Mouse (Mus musculus) kidney, embryonic 14.5 days (tissue): ENCODE results near the gene Ado. TPM values are rescaled to one million over a fixed set of nuclear protein-coding genes. Genes with fewer than 3 reads are reported as not detected.

ENCODE experiments used
- ATAC-seq: fragments of 200-750 bp; cut with Nextera tagmentation; 2 replicates; pipeline ENCODE4 v1.8.0; 2017; ENCODE audit warnings: moderate number of reproducible peaks, mild to moderate bottlenecking, moderate TSS enrichment, moderate library complexity; ENCODE audit not compliant: low FRiP score, low TSS enrichment
- H3K27ac ChIP-seq: fragments of 300-500 bp; sonication (generic); 2 replicates; pipeline ENCODE4 v1.5.1; 2014; ENCODE audit warnings: low read depth, mild to moderate bottlenecking, low read length, moderate library complexity, mixed read lengths
- H3K27me3 ChIP-seq: fragments of 300-500 bp; sonication (generic); 2 replicates; pipeline ENCODE4 v1.6.1; 2014; ENCODE audit warnings: mild to moderate bottlenecking, low read length; ENCODE audit not compliant: control insufficient read depth, insufficient read depth
- H3K36me3 ChIP-seq: fragments of 300-500 bp; sonication (generic); 2 replicates; pipeline ENCODE4 v1.6.1; 2014; ENCODE audit warnings: low read length, mixed read lengths; ENCODE audit not compliant: control insufficient read depth, insufficient read depth
- H3K4me1 ChIP-seq: fragments of 300-500 bp; sonication (generic); 2 replicates; pipeline ENCODE4 v1.6.1; 2014; ENCODE audit warnings: low read length, mixed read lengths; ENCODE audit not compliant: control insufficient read depth, insufficient read depth
- H3K4me2 ChIP-seq: fragments of 300-500 bp; sonication (generic); replicated peaks from 2 replicates; pipeline ENCODE4 v1.6.1; 2014; ENCODE audit warnings: low read depth, mild to moderate bottlenecking, low read length
- H3K4me3 ChIP-seq: fragments of 300-500 bp; sonication (generic); 2 replicates; pipeline ENCODE4 v1.5.1; 2014; ENCODE audit warnings: mild to moderate bottlenecking, low read length
- H3K9ac ChIP-seq: fragments of 300-500 bp; sonication (generic); 2 replicates; pipeline ENCODE4 v1.6.1; 2014; ENCODE audit warnings: low read depth, mild to moderate bottlenecking, low read length, moderate library complexity
- H3K9me3 ChIP-seq: fragments of 300-500 bp; sonication (generic); 2 replicates; pipeline ENCODE4 v1.6.1; 2016; ENCODE audit warnings: low read length; ENCODE audit not compliant: control insufficient read depth
- WGBS: fragments of 180-500 bp; shearing (Covaris S2); extraction: QIAGEN DNeasy Blood & Tissue Kit; methylation state at CpG from one replicate; pipeline ENCODE4 v1.1.7; 2014; 5-methylcytosine and 5-hydroxymethylcytosine counted together
- polyA plus RNA-seq: library from polyadenylated mRNA; unstranded; fragments of >200 nt; fragmentation: Nextera tagmentation; extraction: Ambion mirVana; gene quantifications from 2 replicates; pipeline ENCODE4 v1.2.1, GENCODE M21; 2014

Ado gene
- polyA plus RNA-seq, 1 experiment from 2014 or later = 82.1 TPM

DNA sequence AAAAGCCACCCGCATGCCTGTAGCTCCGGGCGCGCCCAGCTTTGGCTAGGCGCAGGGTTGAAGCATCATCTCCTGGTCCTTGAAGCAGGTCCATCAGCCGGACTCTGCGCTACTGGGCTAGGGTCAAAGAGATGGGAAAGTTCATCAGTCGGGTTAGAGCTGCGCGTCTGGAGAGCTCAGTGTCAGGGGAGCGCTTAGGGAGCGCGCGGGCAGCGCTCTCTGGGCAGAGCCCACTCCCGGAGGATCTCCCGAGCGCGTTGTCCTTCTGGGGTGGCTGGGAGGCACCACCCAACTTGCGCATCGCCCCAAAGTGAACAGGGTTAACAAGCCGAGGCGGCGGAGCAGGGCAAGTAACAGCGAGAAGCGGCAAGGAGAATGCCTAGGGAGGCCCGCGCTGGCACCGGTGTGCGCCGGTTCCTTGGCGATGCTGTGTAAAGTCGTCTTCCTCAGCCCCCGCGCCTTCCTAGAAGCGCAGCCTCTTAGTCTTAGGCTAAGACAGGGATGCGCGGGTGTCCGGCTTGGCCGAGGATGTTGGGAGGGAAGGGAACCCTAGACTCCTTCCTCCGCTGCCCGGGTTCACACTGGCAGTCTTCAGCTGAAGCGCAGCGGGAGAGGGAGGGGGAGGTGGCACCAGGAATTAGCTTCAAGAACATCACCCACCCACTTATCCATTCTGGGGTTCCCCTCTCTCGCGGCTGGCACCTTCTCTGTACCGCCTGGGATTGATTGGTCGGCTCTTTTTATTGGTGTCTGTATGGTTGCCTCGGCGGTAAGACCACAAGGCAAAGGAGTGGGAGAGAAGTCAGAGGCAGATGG, 10.0 kb downstream of the Ado start:
- WGBS = under 1% methylated on average over 50 of the region's 50 CpGs
- H3K4me2 ChIP-seq = peak overlapping the region; percentile 95
- peaks cover 18% of the 10 kb centered on the region for H3K4me1 ChIP-seq
- no peak overlapping the region for H3K9ac ChIP-seq
- no peak overlapping the region for H3K27ac ChIP-seq
- no peaks in the 10 kb centered on the region for H3K36me3 ChIP-seq
- H3K27me3 ChIP-seq = peaks cover 61% of the 10 kb centered on the region
- H3K9me3 ChIP-seq = no peaks in the 10 kb centered on the region
- H3K4me3 ChIP-seq = peak overlapping the region; percentile 62
- ATAC-seq = no peak

- no peak overlapping the region for H3K9ac ChIP-seq
- H3K27ac ChIP-seq = no peak overlapping the region
- H3K4me3 ChIP-seq = peak overlapping the region; percentile 62
- no peak for ATAC-seq
- H3K4me1 ChIP-seq = peaks cover 18% of the 10 kb centered on the region
- H3K27me3 ChIP-seq = peaks cover 68% of the 10 kb centered on the region
- WGBS = under 1% methylated on average over 19 of the region's 19 CpGs
- no peaks in the 10 kb centered on the region for H3K36me3 ChIP-seq
- peak overlapping the region; percentile 95 for H3K4me2 ChIP-seq
- no peaks in the 10 kb centered on the region for H3K9me3 ChIP-seq
These were observed 10.6 kb downstream of the Ado start for GRCm38 (mm10) chr10:67538106-67538505.

DNA sequence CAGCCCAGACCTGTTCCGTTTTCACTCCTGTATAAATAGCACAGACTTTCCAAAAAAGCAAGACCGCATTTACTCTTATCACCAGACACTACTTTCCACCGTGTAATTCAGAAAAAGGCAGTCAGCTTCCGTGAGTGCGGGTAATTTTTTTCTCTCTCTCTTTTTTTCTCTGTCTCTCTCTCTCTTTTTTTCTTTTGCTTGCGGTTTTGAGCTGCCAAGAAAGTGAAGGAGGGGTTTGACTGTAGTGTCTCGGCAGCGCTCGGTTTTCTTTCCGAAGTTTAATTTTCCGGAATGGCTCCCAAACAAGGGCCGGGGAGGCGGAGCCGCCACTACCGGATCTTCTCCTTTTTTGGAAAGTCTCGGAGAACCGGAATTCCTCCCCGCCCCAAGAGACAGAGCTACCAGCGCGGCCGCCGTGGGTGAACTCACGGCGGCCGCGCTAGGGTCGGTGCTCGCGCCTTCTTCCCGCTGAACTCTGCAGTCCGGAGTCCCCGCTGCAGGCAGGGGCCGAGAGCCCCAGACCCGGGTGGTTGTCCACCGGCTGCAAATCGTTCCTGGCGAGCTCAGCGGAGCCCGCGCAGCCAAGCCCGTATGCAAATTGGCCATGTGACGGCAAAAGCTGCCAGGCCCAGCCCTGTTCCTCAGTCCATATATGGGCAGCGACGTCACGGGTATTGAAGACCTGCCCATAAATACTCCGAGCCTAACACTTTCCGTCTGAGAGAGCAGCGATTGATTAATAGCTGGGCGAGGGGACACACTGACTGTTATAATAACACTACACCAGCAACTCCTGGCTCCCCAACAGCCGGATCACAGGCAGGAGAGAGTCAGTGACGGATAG, 11.4 kb downstream of the Ado start:
- Histone ChIP-seq H3K36me3 (no peaks in the 10 kb centered on the region), H3K27ac (0 out of 2 replicates have a peak overlapping the region, but pooled peaks have one; percentile 59), H3K4me2 (peak overlapping the region; percentile 95), H3K9ac (peak overlapping the region; percentile 60), H3K4me3 (peak overlapping the region; percentile 62), H3K9me3 (no peaks in the 10 kb centered on the region), H3K4me1 (peaks cover 18% of the 10 kb centered on the region), H3K27me3 (peaks cover 69% of the 10 kb centered on the region)
- under 1% methylated on average over 51 of the region's 51 CpGs for WGBS
- peak; percentile 72 for ATAC-seq

DNA sequence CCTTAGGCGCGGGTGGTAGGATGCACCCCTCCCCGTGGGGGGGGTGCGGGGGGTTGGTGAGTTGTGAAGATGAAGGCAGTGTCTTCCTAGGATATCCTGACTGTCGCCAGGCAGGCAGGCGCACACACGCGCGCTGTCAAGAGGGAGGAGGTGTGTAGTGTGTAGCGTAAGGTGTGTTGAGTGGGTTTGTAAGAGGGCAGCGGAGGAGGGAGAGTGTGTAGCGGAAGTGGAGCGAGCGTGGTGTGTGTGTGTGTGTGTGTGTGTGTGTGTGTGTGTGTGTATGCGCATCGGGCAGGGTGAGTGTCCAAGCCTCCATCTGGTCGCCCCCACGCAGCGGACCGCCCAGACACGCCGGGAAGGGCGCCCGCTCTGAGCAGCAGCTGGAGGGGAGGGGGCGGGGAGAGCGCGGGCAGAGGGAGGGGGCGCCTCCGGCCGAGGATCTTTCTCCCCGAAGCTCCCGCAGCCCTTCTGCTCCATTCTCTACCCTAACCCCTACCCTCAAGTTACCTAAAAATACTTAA, 12.1 kb downstream of the Ado start:
- no peak overlapping the region for H3K27ac ChIP-seq
- no peaks in the 10 kb centered on the region for H3K36me3 ChIP-seq
- peak overlapping the region; percentile 34 for H3K9ac ChIP-seq
- peaks cover 73% of the 10 kb centered on the region for H3K27me3 ChIP-seq
- under 1% methylated on average over 29 of the region's 32 CpGs for WGBS
- peak overlapping the region; percentile 62 for H3K4me3 ChIP-seq
- H3K9me3 ChIP-seq = no peaks in the 10 kb centered on the region
- H3K4me1 ChIP-seq = peaks cover 18% of the 10 kb centered on the region
- peak; percentile 28 for ATAC-seq
- H3K4me2 ChIP-seq = peak overlapping the region; percentile 95

DNA sequence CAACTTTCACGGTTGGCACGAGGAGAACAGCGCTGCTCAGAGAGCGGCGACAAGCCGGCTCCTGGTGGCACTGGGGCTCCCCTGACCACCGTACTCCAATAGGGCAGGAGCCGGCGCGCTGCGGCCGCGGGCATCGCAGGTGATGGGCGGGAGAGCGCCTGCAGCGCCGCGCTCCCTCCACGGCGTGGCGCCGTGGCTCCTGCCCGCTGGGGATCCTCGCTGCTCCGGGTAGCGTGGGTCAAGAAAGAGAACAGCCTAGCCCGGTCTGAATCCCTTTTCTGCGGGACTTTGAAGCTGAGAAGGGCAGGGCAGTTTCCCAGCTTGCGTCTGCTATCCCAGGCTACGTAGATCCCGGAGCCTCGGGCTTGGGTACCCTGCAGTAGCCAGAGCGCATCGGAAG, 12.8 kb downstream of the Ado start:
- Histone ChIP-seq H3K9me3 (no peaks in the 10 kb centered on the region), H3K4me1 (peaks cover 18% of the 10 kb centered on the region), H3K27ac (no peak overlapping the region), H3K4me2 (peak overlapping the region; percentile 95), H3K4me3 (peak overlapping the region; percentile 62), H3K9ac (peak overlapping the region; percentile 34; the same call in 1 of the 2 replicates), H3K27me3 (peaks cover 69% of the 10 kb centered on the region), H3K36me3 (no peaks in the 10 kb centered on the region)
- under 1% methylated on average over 35 of the region's 35 CpGs for WGBS
- ATAC-seq = peak; percentile 54

DNA sequence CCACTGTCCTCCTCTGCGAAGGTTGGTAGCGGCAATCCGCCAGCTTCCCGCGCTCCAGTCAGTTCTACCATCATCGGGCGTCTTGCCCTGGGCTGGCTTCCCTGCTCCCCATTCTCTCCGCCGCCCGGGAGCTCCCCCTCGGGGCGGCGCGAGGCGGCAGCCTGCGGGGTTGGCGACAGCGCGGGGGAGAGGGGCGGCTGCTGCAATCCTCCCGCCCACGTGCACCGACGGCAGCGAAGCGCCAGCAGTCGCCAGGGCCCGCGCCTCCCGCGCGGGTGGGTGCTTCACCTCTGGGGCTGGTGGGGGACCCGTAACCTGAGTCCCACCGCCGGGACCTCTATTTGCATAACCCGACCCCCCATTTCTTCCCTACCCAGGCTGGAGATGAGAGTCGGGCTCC, 13.5 kb downstream of the Ado start, which contains the start of gene Egr2:
Egr2 (plus strand) TSS at position 220 of the 400 bp plus-strand sequence.
- no peak for ATAC-seq
- peak within 1 kb of the TSS; percentile 62 for H3K4me3 ChIP-seq
- H3K36me3 ChIP-seq = no peaks in the 10 kb centered on the region
- peak within 1 kb of the TSS; percentile 95 for H3K4me2 ChIP-seq
- H3K4me1 ChIP-seq = peaks cover 16% of the 10 kb centered on the region
- peak within 1 kb of the TSS; percentile 34 for H3K9ac ChIP-seq
- no peak within 1 kb of the TSS for H3K27ac ChIP-seq
- H3K27me3 ChIP-seq = peaks cover 61% of the 10 kb centered on the region
- H3K9me3 ChIP-seq = no peaks in the 10 kb centered on the region
- WGBS = 1% methylated on average over 37 of the region's 37 CpGs

- Histone ChIP-seq H3K27me3 (peaks cover 21% of the 10 kb centered on the region), H3K9me3 (no peaks in the 10 kb centered on the region), H3K9ac (no peak overlapping the region), H3K4me2 (no peak overlapping the region), H3K27ac (no peak overlapping the region), H3K36me3 (no peaks in the 10 kb centered on the region), H3K4me3 (no peak overlapping the region), H3K4me1 (no peaks in the 10 kb centered on the region)
- 71% methylated on average over 4 of the region's 4 CpGs for WGBS
- ATAC-seq = no peak
These were observed 19.0 kb downstream of the Ado start for GRCm38 (mm10) chr10:67529769-67530168.

GRCm38 (mm10) chr10:67526435-67526834, 22.3 kb downstream of the Ado start:
- Histone ChIP-seq H3K9me3 (no peaks in the 10 kb centered on the region), H3K4me1 (no peaks in the 10 kb centered on the region), H3K36me3 (no peaks in the 10 kb centered on the region), H3K27ac (no peak overlapping the region), H3K27me3 (no peaks in the 10 kb centered on the region), H3K4me2 (no peak overlapping the region), H3K9ac (no peak overlapping the region), H3K4me3 (no peak overlapping the region)
- ATAC-seq = no peak
- 73% methylated on average over 9 of the region's 9 CpGs for WGBS
